Mouse (Mus musculus): ENCODE measurements at regions not wholly inside any gene's neighbourhood (a gene's known extent, or its start where the extent isn't known, plus 50 kb on each side); places are given as distances from the start of the nearest gene placed in this dataset.

GRCm38 (mm10) chr9:47909051-47909450 lies 252.8 kb upstream of the Nxpe4 start:
- Histone ChIP-seq H3K36me3 (no peaks in the 10 kb centered on the region), H3K4me3 (no peak overlapping the region), H3K27ac (no peak overlapping the region), H3K27me3 (ENCODE audit: insufficient read depth, poor library complexity, severe bottlenecking) (peaks cover 15% of the 10 kb centered on the region; the same call in 1 of the 2 replicates), H3K9me3 (no peaks in the 10 kb centered on the region), H3K4me1 (0 out of 2 replicates have a peak, but pooled peaks cover 11% of the 10 kb centered on the region)
- no peak for DNase-seq (ENCODE audit: low spot score)
- WGBS, result 60% methylated on average over 5 of the region's 5 CpGs

- peaks cover 22% of the 10 kb centered on the region; the same call in 1 of the 2 replicates for H3K4me1 ChIP-seq
- no peak overlapping the region for H3K4me3 ChIP-seq
- DNase-seq (ENCODE audit: low spot score), result no peak
- peaks cover 13% of the 10 kb centered on the region; the same call in 1 of the 2 replicates for H3K27me3 ChIP-seq (ENCODE audit: insufficient read depth, poor library complexity, severe bottlenecking)
- no peaks in the 10 kb centered on the region for H3K36me3 ChIP-seq
- no peak overlapping the region for H3K27ac ChIP-seq
- H3K9me3 ChIP-seq, result no peaks in the 10 kb centered on the region
- whole genome bisulfite sequencing, result 56% methylated on average over 6 of the region's 6 CpGs
Measured at GRCm38 (mm10) chr9:47910501-47910906, 251.3 kb upstream of the Nxpe4 start.

- Histone ChIP-seq H3K36me3 (no peaks in the 10 kb centered on the region), H3K27ac (no peak overlapping the region), H3K4me3 (no peak overlapping the region), H3K27me3 (ENCODE audit: insufficient read depth, poor library complexity, severe bottlenecking) (peaks cover 11% of the 10 kb centered on the region; the same call in 1 of the 2 replicates), H3K4me1 (peaks cover 22% of the 10 kb centered on the region; the same call in 1 of the 2 replicates), H3K9me3 (no peaks in the 10 kb centered on the region)
- WGBS, result 85% methylated on average over 5 of the region's 5 CpGs
- DNase-seq (ENCODE audit: low spot score), result no peak
Measured at GRCm38 (mm10) chr9:47912823-47913222, 249.0 kb upstream of the Nxpe4 start.

GRCm38 (mm10) chr9:47935299-47935698 lies 226.5 kb upstream of the Nxpe4 start:
- Histone ChIP-seq H3K27ac (no peak overlapping the region), H3K4me3 (no peak overlapping the region), H3K27me3 (ENCODE audit: insufficient read depth, poor library complexity, severe bottlenecking) (no peaks in the 10 kb centered on the region; the same call in 1 of the 2 replicates), H3K4me1 (peaks cover 16% of the 10 kb centered on the region; the same call in 1 of the 2 replicates), H3K36me3 (no peaks in the 10 kb centered on the region), H3K9me3 (no peaks in the 10 kb centered on the region)
- 72% methylated on average over 2 of the region's 2 CpGs for WGBS
- DNase-seq (ENCODE audit: low spot score), result peak; percentile 30

GRCm38 (mm10) chr9:47935957-47936457 lies 225.8 kb upstream of the Nxpe4 start:
- no peaks in the 10 kb centered on the region for H3K9me3 ChIP-seq
- H3K27me3 ChIP-seq (ENCODE audit: insufficient read depth, poor library complexity, severe bottlenecking), result no peaks in the 10 kb centered on the region; the same call in 1 of the 2 replicates
- no peaks in the 10 kb centered on the region for H3K36me3 ChIP-seq
- H3K27ac ChIP-seq, result no peak overlapping the region
- WGBS, result 74% methylated on average over 7 of the region's 7 CpGs
- peaks cover 16% of the 10 kb centered on the region; the same call in 1 of the 2 replicates for H3K4me1 ChIP-seq
- peak; percentile 55 for DNase-seq (ENCODE audit: low spot score)
- H3K4me3 ChIP-seq, result no peak overlapping the region

GRCm38 (mm10) chr9:47938941-47939710 lies 222.7 kb upstream of the Nxpe4 start:
- H3K4me1 ChIP-seq, result peaks cover 16% of the 10 kb centered on the region; the same call in 1 of the 2 replicates
- H3K4me3 ChIP-seq, result no peak overlapping the region
- no peaks in the 10 kb centered on the region for H3K36me3 ChIP-seq
- H3K27ac ChIP-seq, result no peak overlapping the region
- DNase-seq (ENCODE audit: low spot score), result peak; percentile 63
- 73% methylated on average over 14 of the region's 14 CpGs for WGBS
- H3K27me3 ChIP-seq (ENCODE audit: insufficient read depth, poor library complexity, severe bottlenecking), result no peaks in the 10 kb centered on the region; the same call in 1 of the 2 replicates
- no peaks in the 10 kb centered on the region for H3K9me3 ChIP-seq

- Histone ChIP-seq H3K4me1 (peaks cover under 1% of the 10 kb centered on the region; the same call in 1 of the 2 replicates), H3K4me3 (no peak overlapping the region), H3K9me3 (no peaks in the 10 kb centered on the region), H3K27ac (no peak overlapping the region), H3K36me3 (no peaks in the 10 kb centered on the region), H3K27me3 (ENCODE audit: insufficient read depth, poor library complexity, severe bottlenecking) (no peaks in the 10 kb centered on the region; the same call in 1 of the 2 replicates)
- WGBS, result 63% methylated on average over 11 of the region's 11 CpGs
- peak; percentile 63 for DNase-seq (ENCODE audit: low spot score)
Measured at GRCm38 (mm10) chr9:47942761-47943583, 218.9 kb upstream of the Nxpe4 start.

GRCm38 (mm10) chr9:47946226-47946625 lies 215.6 kb upstream of the Nxpe4 start:
- Histone ChIP-seq H3K9me3 (no peaks in the 10 kb centered on the region), H3K4me1 (no peaks in the 10 kb centered on the region), H3K36me3 (no peaks in the 10 kb centered on the region), H3K27ac (no peak overlapping the region), H3K4me3 (no peak overlapping the region), H3K27me3 (ENCODE audit: insufficient read depth, poor library complexity, severe bottlenecking) (no peaks in the 10 kb centered on the region)
- DNase-seq (ENCODE audit: low spot score), result peak; percentile 66
- 72% methylated on average over 7 of the region's 7 CpGs for WGBS

- no peak overlapping the region for H3K4me3 ChIP-seq
- no peaks in the 10 kb centered on the region for H3K27me3 ChIP-seq (ENCODE audit: insufficient read depth, poor library complexity, severe bottlenecking)
- no peaks in the 10 kb centered on the region for H3K36me3 ChIP-seq
- H3K27ac ChIP-seq, result no peak overlapping the region
- 83% methylated on average over 3 of the region's 3 CpGs for WGBS
- peak; percentile 19 for DNase-seq (ENCODE audit: low spot score)
- H3K9me3 ChIP-seq, result no peaks in the 10 kb centered on the region
- H3K4me1 ChIP-seq, result no peaks in the 10 kb centered on the region; the same call in 1 of the 2 replicates
Measured at GRCm38 (mm10) chr9:47957881-47958280, 203.9 kb upstream of the Nxpe4 start.

GRCm38 (mm10) chr9:47958861-47959260 lies 203.0 kb upstream of the Nxpe4 start:
- DNase-seq (ENCODE audit: low spot score), result peak; percentile 14
- no peaks in the 10 kb centered on the region; the same call in 1 of the 2 replicates for H3K4me1 ChIP-seq
- no peaks in the 10 kb centered on the region for H3K9me3 ChIP-seq
- H3K27me3 ChIP-seq (ENCODE audit: insufficient read depth, poor library complexity, severe bottlenecking), result no peaks in the 10 kb centered on the region
- no peaks in the 10 kb centered on the region for H3K36me3 ChIP-seq
- no peak overlapping the region for H3K27ac ChIP-seq
- no peak overlapping the region for H3K4me3 ChIP-seq
- 90% methylated on average over 6 of the region's 6 CpGs for WGBS

- Histone ChIP-seq H3K27ac (no peak overlapping the region), H3K36me3 (no peaks in the 10 kb centered on the region), H3K4me1 (no peaks in the 10 kb centered on the region; the same call in 1 of the 2 replicates), H3K27me3 (ENCODE audit: insufficient read depth, poor library complexity, severe bottlenecking) (no peaks in the 10 kb centered on the region), H3K4me3 (no peak overlapping the region), H3K9me3 (no peaks in the 10 kb centered on the region)
- peak; percentile 66 for DNase-seq (ENCODE audit: low spot score)
- 75% methylated on average over 4 of the region's 4 CpGs for WGBS
Measured at GRCm38 (mm10) chr9:47961176-47961575, 200.6 kb upstream of the Nxpe4 start.

- H3K9me3 ChIP-seq, result no peaks in the 10 kb centered on the region
- no peak for DNase-seq (ENCODE audit: low spot score)
- H3K36me3 ChIP-seq, result no peaks in the 10 kb centered on the region
- no peaks in the 10 kb centered on the region; the same call in 1 of the 2 replicates for H3K4me1 ChIP-seq
- no peak overlapping the region for H3K4me3 ChIP-seq
- H3K27me3 ChIP-seq (ENCODE audit: insufficient read depth, poor library complexity, severe bottlenecking), result no peaks in the 10 kb centered on the region
- WGBS, result 70% methylated on average over 4 of the region's 4 CpGs
- no peak overlapping the region for H3K27ac ChIP-seq
Measured at GRCm38 (mm10) chr9:47962161-47962560, 199.7 kb upstream of the Nxpe4 start.
